Mouse (Mus musculus) limb, embryonic 11.5 days (tissue): Measurements from ENCODE around the gene Vil1. TPM values are rescaled to one million over a fixed set of nuclear protein-coding genes. Genes with fewer than 3 reads are reported as not detected.

Source experiments
- ATAC-seq: fragments of 200-750 bp; cut with Nextera tagmentation; 2 replicates; pipeline ENCODE4 v1.8.0; 2017; ENCODE audit warnings: low read depth; ENCODE audit not compliant: insufficient number of reproducible peaks, low FRiP score, low TSS enrichment
- DNase-seq: peaks from one replicate; pipeline ENCODE4 v3.0.0-alpha.2; 2015; ENCODE audit warnings: low spot score
- H3K27ac ChIP-seq: fragments of 300-500 bp; sonication (generic); replicated peaks from 2 replicates; pipeline ENCODE4 v1.5.1; 2014; ENCODE audit warnings: low read depth, mild to moderate bottlenecking, low read length
- H3K27me3 ChIP-seq: fragments of 300-500 bp; sonication (generic); 2 replicates; pipeline ENCODE4 v1.6.1; 2014; ENCODE audit warnings: mild to moderate bottlenecking, low read length, mixed read lengths; ENCODE audit not compliant: control insufficient read depth, insufficient read depth
- H3K36me3 ChIP-seq: fragments of 300-500 bp; sonication (generic); 2 replicates; pipeline ENCODE4 v1.6.1; 2014; ENCODE audit warnings: mild to moderate bottlenecking, low read length, moderate library complexity, mixed read lengths; ENCODE audit not compliant: control insufficient read depth, insufficient read depth
- H3K4me1 ChIP-seq: fragments of 300-500 bp; sonication (generic); 2 replicates; pipeline ENCODE4 v1.6.1; 2014; ENCODE audit warnings: low read length, mixed read lengths; ENCODE audit not compliant: control insufficient read depth, insufficient read depth
- H3K4me2 ChIP-seq: fragments of 300-500 bp; sonication (generic); 2 replicates; pipeline ENCODE4 v1.6.1; 2014; ENCODE audit warnings: low read depth, mild to moderate bottlenecking, moderate library complexity; ENCODE audit not compliant: severe bottlenecking
- H3K4me3 ChIP-seq: fragments of 300-500 bp; sonication (generic); 2 replicates; pipeline ENCODE4 v1.5.1; 2014; ENCODE audit warnings: low read depth, low read length
- H3K9ac ChIP-seq: fragments of 300-500 bp; sonication (generic); 2 replicates; pipeline ENCODE4 v1.6.1; 2014; ENCODE audit warnings: mild to moderate bottlenecking, low read length
- H3K9me3 ChIP-seq: fragments of 300-500 bp; sonication (generic); 2 replicates; pipeline ENCODE4 v1.6.1; 2016; ENCODE audit warnings: low read length; ENCODE audit not compliant: control insufficient read depth
- WGBS: fragments of 180-500 bp; shearing (Covaris S2); extraction: QIAGEN DNeasy Blood & Tissue Kit; methylation state at CpG from one replicate; pipeline ENCODE4 v1.1.7; 2014; 5-methylcytosine and 5-hydroxymethylcytosine counted together
- polyA plus RNA-seq: library from polyadenylated mRNA; unstranded; fragments of >200 nt; fragmentation: Nextera tagmentation; extraction: Ambion mirVana; gene quantifications from 2 replicates; pipeline ENCODE4 v1.2.1, GENCODE M21; 2014

Gene Vil1
- polyA plus RNA-seq: 0.16 and 0.18 TPM in 2 replicates

- ATAC-seq (peak; percentile 65; the same call in 1 of the 2 replicates), DNase-seq (peak; percentile 53)
- Histone ChIP-seq H3K9me3 (no peaks in the 10 kb centered on the region), H3K36me3 (no peaks in the 10 kb centered on the region), H3K4me1 (peaks cover 6% of the 10 kb centered on the region), H3K27ac (no peak within 1 kb of the TSS), H3K9ac (no peak within 1 kb of the TSS), H3K4me2 (no peak within 1 kb of the TSS), H3K27me3 (no peaks in the 10 kb centered on the region), H3K4me3 (no peak within 1 kb of the TSS)
- WGBS: 18% methylated on average over 11 of the region's 15 CpGs
These were observed at the start of gene Vil1 for GRCm38 (mm10) chr1:74408589-74409504. Vil1 (plus strand) TSS chr1:74409376.

- no peak for DNase-seq
- no peaks in the 10 kb centered on the region for H3K9me3 ChIP-seq
- H3K27me3 ChIP-seq: no peaks in the 10 kb centered on the region
- no peak overlapping the region for H3K9ac ChIP-seq
- H3K4me2 ChIP-seq: no peak overlapping the region
- WGBS: 85% methylated on average over 5 of the region's 5 CpGs
- H3K27ac ChIP-seq: no peak overlapping the region
- H3K36me3 ChIP-seq: no peaks in the 10 kb centered on the region
- peaks cover 3% of the 10 kb centered on the region for H3K4me1 ChIP-seq
- no peak for ATAC-seq
- H3K4me3 ChIP-seq: no peak overlapping the region
These were observed 49.1 kb upstream of the Vil1 start for GRCm38 (mm10) chr1:74359952-74360517.

- no peaks in the 10 kb centered on the region for H3K9me3 ChIP-seq
- DNase-seq (peak; percentile 81), ATAC-seq (peak; percentile 68)
- no peak within 1 kb of the TSS for H3K27ac ChIP-seq
- H3K36me3 ChIP-seq: no peaks in the 10 kb centered on the region
- H3K9ac ChIP-seq: no peak within 1 kb of the TSS
- no peak within 1 kb of the TSS for H3K4me3 ChIP-seq
- peaks cover 3% of the 10 kb centered on the region for H3K4me1 ChIP-seq
- 0% methylated on average over 2 of the region's 2 CpGs for WGBS
- no peaks in the 10 kb centered on the region for H3K27me3 ChIP-seq
- H3K4me2 ChIP-seq: peak within 1 kb of the TSS; percentile 18; the same call in 1 of the 2 replicates
These were observed 47.4 kb upstream of the Vil1 start, which contains the start of gene Catip for GRCm38 (mm10) chr1:74361812-74362211. Catip (plus strand) TSS chr1:74362108.

- WGBS: 64% methylated on average over 16 of the region's 17 CpGs
- DNase-seq (no peak), ATAC-seq (no peak)
- Histone ChIP-seq H3K27me3 (no peaks in the 10 kb centered on the region), H3K4me3 (no peak overlapping the region), H3K4me1 (peaks cover 3% of the 10 kb centered on the region), H3K27ac (no peak overlapping the region), H3K9ac (no peak overlapping the region), H3K36me3 (no peaks in the 10 kb centered on the region), H3K9me3 (no peaks in the 10 kb centered on the region), H3K4me2 (peak overlapping the region; percentile 18; the same call in 1 of the 2 replicates)
These were observed 46.6 kb upstream of the Vil1 start for GRCm38 (mm10) chr1:74362325-74363229.

GRCm38 (mm10) chr1:74363437-74363836, 45.7 kb upstream of the Vil1 start:
- Histone ChIP-seq H3K4me2 (no peak overlapping the region), H3K9me3 (no peaks in the 10 kb centered on the region), H3K36me3 (no peaks in the 10 kb centered on the region), H3K9ac (no peak overlapping the region), H3K27me3 (no peaks in the 10 kb centered on the region), H3K27ac (no peak overlapping the region), H3K4me1 (peaks cover 3% of the 10 kb centered on the region), H3K4me3 (no peak overlapping the region)
- DNase-seq (no peak), ATAC-seq (no peak)
- 52% methylated on average over 5 of the region's 5 CpGs for WGBS

GRCm38 (mm10) chr1:74364270-74364669, 44.9 kb upstream of the Vil1 start:
- 75% methylated on average over 8 of the region's 8 CpGs for WGBS
- Histone ChIP-seq H3K9ac (no peak overlapping the region), H3K36me3 (no peaks in the 10 kb centered on the region), H3K9me3 (no peaks in the 10 kb centered on the region), H3K4me2 (no peak overlapping the region), H3K27me3 (no peaks in the 10 kb centered on the region), H3K4me3 (no peak overlapping the region), H3K4me1 (peaks cover 3% of the 10 kb centered on the region), H3K27ac (no peak overlapping the region)
- ATAC-seq: no peak
- DNase-seq: no peak

- Histone ChIP-seq H3K9ac (peak overlapping the region; percentile 9; the same call in 1 of the 2 replicates), H3K4me2 (peak overlapping the region; percentile 51), H3K9me3 (no peaks in the 10 kb centered on the region), H3K27ac (no peak overlapping the region), H3K4me1 (no peaks in the 10 kb centered on the region), H3K27me3 (no peaks in the 10 kb centered on the region), H3K4me3 (peak overlapping the region; percentile 1; the same call in 1 of the 2 replicates), H3K36me3 (no peaks in the 10 kb centered on the region)
- DNase-seq (peak; percentile 52), ATAC-seq (peak; percentile 60; the same call in 1 of the 2 replicates)
- 13% methylated on average over 34 of the region's 34 CpGs for WGBS
These were observed 41.1 kb upstream of the Vil1 start for GRCm38 (mm10) chr1:74367886-74368645.
